Mouse (Mus musculus) CH12.LX (cell line): ENCODE results near the gene Gm28053.

Source experiments
- BHLHE40 ChIP-seq: IDR thresholded peaks from 2 replicates; pipeline ENCODE4 v1.6.1; 2011; ENCODE audit warnings: mild to moderate bottlenecking, low read depth, low read length, improper control_type of control experiment
- CHD1 ChIP-seq: IDR thresholded peaks from 2 replicates; pipeline ENCODE4 v1.6.1; 2012; ENCODE audit warnings: low read depth, low read length, improper control_type of control experiment, inconsistent platforms
- CHD2 ChIP-seq: IDR thresholded peaks from 2 replicates; pipeline ENCODE4 v1.6.1; 2011; ENCODE audit warnings: low read length, improper control_type of control experiment
- CTCF ChIP-seq, 2 experiments: IDR thresholded peaks in 1 of 2; conservative IDR thresholded peaks in 1 of 2; 2 replicates each; pipeline ENCODE4 v1.5.1; 2011 to 2012; ENCODE audit warnings: low read depth in 2 of 2, low read length in 2 of 2, improper control_type of control experiment in 1 of 2, inconsistent platforms in 1 of 2, mild to moderate bottlenecking in 1 of 2, moderate library complexity in 1 of 2
- GABPA ChIP-seq: IDR thresholded peaks from 2 replicates; pipeline ENCODE4 v1.6.1; 2012; ENCODE audit warnings: low read depth, low read length, improper control_type of control experiment, inconsistent platforms; ENCODE audit not compliant: insufficient replicate concordance
- MAX ChIP-seq: IDR thresholded peaks from 2 replicates; pipeline ENCODE4 v1.6.1; 2011; ENCODE audit warnings: low read length, improper control_type of control experiment
- MYC ChIP-seq: IDR thresholded peaks from 2 replicates; pipeline ENCODE4 v1.6.1; 2011; ENCODE audit warnings: low read depth, mild to moderate bottlenecking, improper control_type of control experiment, low read length
- POLR2A ChIP-seq: IDR thresholded peaks from 2 replicates; pipeline ENCODE4 v1.6.1; 2011; ENCODE audit warnings: low read depth, mild to moderate bottlenecking, improper control_type of control experiment, low read length
- TBP ChIP-seq: conservative IDR thresholded peaks from 2 replicates; pipeline ENCODE4 v1.6.1; 2011; ENCODE audit warnings: low read depth, low read length, improper control_type of control experiment
- TCF12 ChIP-seq: IDR thresholded peaks from 2 replicates; pipeline ENCODE4 v1.6.1; 2014; ENCODE audit warnings: low read depth, mild to moderate bottlenecking, inconsistent platforms, low read length, improper control_type of control experiment
- ZMIZ1 ChIP-seq: IDR thresholded peaks from 2 replicates; pipeline ENCODE4 v1.6.1; 2012; ENCODE audit warnings: low read depth, mild to moderate bottlenecking, inconsistent platforms, low read length, improper control_type of control experiment
- ZNF384 ChIP-seq: IDR thresholded peaks from 2 replicates; pipeline ENCODE4 v1.6.1; 2012; ENCODE audit warnings: low read depth, low read length, improper control_type of control experiment, inconsistent platforms

- TF ChIP-seq POLR2A (no peak), ZMIZ1 (no peak), GABPA (no peak), CHD2 (no peak), CTCF (conservative IDR thresholded peaks at IDR 0.05 in 1 of 2, IDR thresholded peaks at IDR 0.05 in 1 of 2; ENCODE audit: low read depth in 2 of 2, low read length in 2 of 2) (peak in 1 of 2 experiments; percentile 65; a peak in 2 of 4 replicates), MYC (no peak), BHLHE40 (no peak), ZNF384 (no peak), TCF12 (no peak), CHD1 (no peak), MAX (no peak), TBP (no peak)
Observed at GRCm38 (mm10) chr6:48702601-48703000, 15.8 kb upstream of the Gm28053 start.
